Mouse (Mus musculus) splenic B cell, adult 2 months (primary cell): Measurements from ENCODE around the gene Olfr1480.

Experiments used
- DNase-seq: peaks from one replicate; pipeline ENCODE4 v3.0.0-alpha.2; 2011; ENCODE audit warnings: low read depth, low spot score
- H3K27me3 ChIP-seq: 2 replicates; pipeline ENCODE4 v1.6.1; 2012; ENCODE audit warnings: mild to moderate bottlenecking, low read length, moderate library complexity, mixed read lengths; ENCODE audit not compliant: control insufficient read depth, poor library complexity, insufficient read depth, severe bottlenecking
- H3K36me3 ChIP-seq: 2 replicates; pipeline ENCODE4 v1.6.1; 2012; ENCODE audit warnings: mild to moderate bottlenecking, low read length, moderate library complexity, mixed read lengths; ENCODE audit not compliant: control insufficient read depth, poor library complexity, insufficient read depth, severe bottlenecking

The Olfr1480 gene

GRCm38 (mm10) chr19:13527613-13528012, at the start of gene Olfr1480:
Gene Olfr1480, plus strand, starts transcription at chr19:13527913.
- H3K36me3 ChIP-seq, result no peaks in the 10 kb centered on the region
- H3K27me3 ChIP-seq, result no peaks in the 10 kb centered on the region
- no peak for DNase-seq

DNA sequence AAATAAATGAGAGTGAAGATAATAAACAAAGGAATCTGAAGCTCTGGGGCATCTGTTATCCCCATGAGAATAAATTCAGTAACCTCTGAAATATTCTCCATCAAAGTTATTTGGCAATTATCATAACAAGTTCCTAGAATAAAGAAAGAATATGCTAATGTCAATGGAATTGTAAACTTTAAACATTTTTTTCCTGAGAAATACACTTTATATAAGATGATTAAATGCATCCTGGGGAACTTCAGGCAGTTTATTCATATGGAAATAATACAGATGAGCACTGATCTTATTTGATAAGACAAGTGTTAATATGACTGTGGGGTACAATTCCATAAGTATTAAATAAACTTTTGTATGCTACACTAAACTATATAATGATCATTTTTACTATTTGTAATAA, 47.6 kb upstream of the Olfr1480 start, which contains the start of gene Olfr1475:
TSS of gene Olfr1475 (minus strand) at position 101 of the 400 bp plus-strand sequence.
- H3K36me3 ChIP-seq, result no peaks in the 10 kb centered on the region
- no peak for DNase-seq
- no peaks in the 10 kb centered on the region for H3K27me3 ChIP-seq

DNA sequence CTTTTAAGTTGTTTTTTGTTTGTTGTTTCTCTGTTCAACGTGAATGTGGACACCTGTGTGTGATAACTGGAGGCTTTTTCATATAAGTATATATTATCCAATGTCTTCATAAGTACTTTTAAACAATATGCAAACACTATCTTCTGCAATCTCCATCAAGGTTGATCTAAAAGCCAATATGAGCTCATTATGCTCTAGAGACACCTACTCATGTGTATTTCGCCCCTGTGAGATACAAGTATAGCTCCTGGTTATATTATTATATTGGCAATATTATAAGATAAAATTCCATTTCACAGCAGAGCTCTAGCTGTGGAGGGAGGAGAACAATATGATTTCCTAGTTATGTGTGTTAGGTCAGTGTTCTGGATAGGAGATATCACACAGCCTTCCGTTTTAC, 27.5 kb upstream of the Olfr1480 start, which contains the start of gene Olfr1477:
TSS of gene Olfr1477 (plus strand) at position 301 of the 400 bp plus-strand sequence.
- Histone ChIP-seq H3K36me3 (no peaks in the 10 kb centered on the region), H3K27me3 (no peaks in the 10 kb centered on the region)
- no peak for DNase-seq
